Mouse (Mus musculus): ENCODE results near the gene 4930426L09Rik.

- no peak for TF ChIP-seq CTCF (IDR thresholded peaks at IDR 0.05; ENCODE audit: control insufficient read depth, insufficient read depth, low read length)
- no peak for TF ChIP-seq POLR2A (IDR thresholded peaks at IDR 0.05; ENCODE audit: borderline replicate concordance, control insufficient read depth, low read depth, low read length)
These were observed 39.9 kb downstream of the 4930426L09Rik start for GRCm38 (mm10) chr2:19037907-19038570.

Data from bone marrow, adult 2 months (tissue).